Comparison of ENCODE assay signal across 8 mouse cellular contexts in genomic region chr15:89075478-89076147, GRCm38 (mm10). TPM values are rescaled to one million over a fixed set of nuclear protein-coding genes. Genes with fewer than 3 reads are reported as not detected.
DNase-seq lines count a peak whose midpoint lies in the region; ATAC-seq and TF ChIP-seq lines count a peak whose summit lies in the region.

No protein-coding gene starts in this region.

- H3K9ac ChIP-seq in forebrain, embryonic 11.5 days (ENCODE audit: low read length): peak overlapping the region; percentile 83
- peak overlapping the region; percentile 93 for H3K9ac ChIP-seq in heart, embryonic 16.5 days (ENCODE audit: low read length)
- H3K9ac ChIP-seq in liver, postnatal 0 days (replicated peaks): peak overlapping the region; percentile 90
- H3K9ac ChIP-seq in neural tube, embryonic 13.5 days: peak overlapping the region; percentile 97

- WGBS in forebrain, embryonic 11.5 days: 1% methylated on average over 32 of the region's 59 CpGs
- 1% methylated on average over 40 of the region's 59 CpGs for WGBS in heart, embryonic 16.5 days
- 2% methylated on average over 43 of the region's 59 CpGs for WGBS in liver, postnatal 0 days (ENCODE audit: insufficient replicate concordance)
- WGBS in neural tube, embryonic 13.5 days: under 1% methylated on average over 34 of the region's 59 CpGs

- peak overlapping the region; percentile 90 for H3K4me2 ChIP-seq in forebrain, embryonic 11.5 days (ENCODE audit: low read depth, low read length, severe bottlenecking)
- H3K4me2 ChIP-seq in heart, embryonic 16.5 days (ENCODE audit: low read depth, low read length): peak overlapping the region; percentile 91
- H3K4me2 ChIP-seq in liver, postnatal 0 days (ENCODE audit: low read depth, low read length): peak overlapping the region; percentile 98
- peak overlapping the region; percentile 95 for H3K4me2 ChIP-seq in neural tube, embryonic 13.5 days

- TF ChIP-seq EP300 in liver, postnatal 0 days (IDR thresholded peaks at IDR 0.05; ENCODE audit: low read depth): no peak

- ATAC-seq in forebrain, embryonic 11.5 days (replicated peaks; ENCODE audit: low FRiP score): peak; percentile 88
- ATAC-seq in heart, embryonic 16.5 days (replicated peaks; ENCODE audit: extremely low read depth, insufficient read depth, low FRiP score): peak; percentile 90
- ATAC-seq in liver, postnatal 0 days: peak; percentile 89
- ATAC-seq in neural tube, embryonic 13.5 days (ENCODE audit: low read depth): peak; percentile 92

- peaks cover 63% of the 10 kb centered on the region for H3K27me3 ChIP-seq in E14TG2a.4 (ENCODE audit: insufficient read depth, low read length)
- H3K27me3 ChIP-seq in forebrain, embryonic 11.5 days (ENCODE audit: control insufficient read depth, insufficient read depth, low read length): no peaks in the 10 kb centered on the region
- no peaks in the 10 kb centered on the region for H3K27me3 ChIP-seq in heart, embryonic 16.5 days (ENCODE audit: control insufficient read depth, insufficient read depth, low read length)
- H3K27me3 ChIP-seq in liver, postnatal 0 days (ENCODE audit: insufficient read depth, low read length): no peaks in the 10 kb centered on the region
- no peaks in the 10 kb centered on the region; the same call in 1 of the 2 replicates for H3K27me3 ChIP-seq in neural tube, embryonic 13.5 days

- H3K36me3 ChIP-seq in E14TG2a.4 (ENCODE audit: insufficient read depth, low read length): peaks cover 1% of the 10 kb centered on the region; the same call in 1 of the 2 replicates
- no peaks in the 10 kb centered on the region for H3K36me3 ChIP-seq in forebrain, embryonic 11.5 days (ENCODE audit: control insufficient read depth, insufficient read depth, low read length)
- H3K36me3 ChIP-seq in heart, embryonic 16.5 days (ENCODE audit: control insufficient read depth, insufficient read depth): no peaks in the 10 kb centered on the region; the same call in 1 of the 2 replicates
- 0 out of 2 replicates have a peak, but pooled peaks cover 4% of the 10 kb centered on the region for H3K36me3 ChIP-seq in liver, postnatal 0 days (replicated peaks; ENCODE audit: insufficient read depth, low read length)
- H3K36me3 ChIP-seq in neural tube, embryonic 13.5 days: peaks cover under 1% of the 10 kb centered on the region; the same call in 1 of the 2 replicates

- peak; percentile 61 for DNase-seq in c-Kit-positive CD71-positive TER-119-negative erythroid progenitor cells, embryonic 14.5 days (ENCODE audit: low read depth)
- peak; percentile 95 for DNase-seq in forebrain, embryonic 11.5 days (ENCODE audit: low spot score)
- peak; percentile 92 to 96 for DNase-seq in kidney, postnatal 36 days
- DNase-seq in liver, postnatal 0 days: peak; percentile 91
- DNase-seq in telencephalon, adult 2 months (ENCODE audit: low read depth, low spot score): peak; percentile 77

- peak overlapping the region; percentile 84 for H3K4me3 ChIP-seq in E14TG2a.4 (replicated peaks; ENCODE audit: low read length)
- peak overlapping the region; percentile 85 for H3K4me3 ChIP-seq in forebrain, embryonic 11.5 days (ENCODE audit: low read depth, low read length)
- H3K4me3 ChIP-seq in heart, embryonic 16.5 days (ENCODE audit: low read length): peak overlapping the region; percentile 80
- peak overlapping the region; percentile 82 for H3K4me3 ChIP-seq in liver, postnatal 0 days (ENCODE audit: low read depth, low read length)
- peak overlapping the region; percentile 85 for H3K4me3 ChIP-seq in neural tube, embryonic 13.5 days

- no peaks in the 10 kb centered on the region for H3K9me3 ChIP-seq in E14TG2a.4 (ENCODE audit: low read length)
- H3K9me3 ChIP-seq in forebrain, embryonic 11.5 days (ENCODE audit: control insufficient read depth, low read length): no peaks in the 10 kb centered on the region
- H3K9me3 ChIP-seq in heart, embryonic 16.5 days (replicated peaks; ENCODE audit: control insufficient read depth, low read length): no peaks in the 10 kb centered on the region
- no peaks in the 10 kb centered on the region for H3K9me3 ChIP-seq in liver, postnatal 0 days (ENCODE audit: low read length)
- no peaks in the 10 kb centered on the region for H3K9me3 ChIP-seq in neural tube, embryonic 13.5 days

- TF ChIP-seq CTCF in E14TG2a.4 (conservative IDR thresholded peaks at IDR 0.05; ENCODE audit: low read length): no peak
- peak; percentile 29 for TF ChIP-seq CTCF in liver, postnatal 0 days (IDR thresholded peaks at IDR 0.05; ENCODE audit: low read depth)

- peak overlapping the region; percentile 71 for H3K27ac ChIP-seq in forebrain, embryonic 11.5 days (ENCODE audit: low read depth, low read length)
- peak overlapping the region; percentile 97 for H3K27ac ChIP-seq in heart, embryonic 16.5 days (ENCODE audit: low read length)
- H3K27ac ChIP-seq in liver, postnatal 0 days (ENCODE audit: low read depth): peak overlapping the region; percentile 83
- H3K27ac ChIP-seq in neural tube, embryonic 13.5 days (replicated peaks): peak overlapping the region; percentile 93

- H3K4me1 ChIP-seq in E14TG2a.4 (replicated peaks; ENCODE audit: low read depth, low read length): peaks cover 46% of the 10 kb centered on the region
- H3K4me1 ChIP-seq in forebrain, embryonic 11.5 days (replicated peaks; ENCODE audit: control insufficient read depth, insufficient read depth, low read length): peaks cover 16% of the 10 kb centered on the region
- peaks cover 42% of the 10 kb centered on the region for H3K4me1 ChIP-seq in heart, embryonic 16.5 days (ENCODE audit: control insufficient read depth, insufficient read depth, low read length)
- peaks cover 36% of the 10 kb centered on the region for H3K4me1 ChIP-seq in liver, postnatal 0 days (ENCODE audit: insufficient read depth)
- H3K4me1 ChIP-seq in neural tube, embryonic 13.5 days (replicated peaks): peaks cover 44% of the 10 kb centered on the region

RNA-seq across cellular contexts. Expression of gene Trabd, which starts 0.7 kb away (rescaled TPM):
- 55.8 and 61.0 TPM in 2 replicates for polyA plus RNA-seq in forebrain, embryonic 11.5 days (2014; fragmentation: Nextera tagmentation; extraction: Ambion mirVana)
- polyA plus RNA-seq in heart, embryonic 16.5 days (2015; fragmentation: Nextera tagmentation; extraction: Ambion mirVana): 54.0 and 55.9 TPM in 2 replicates
- polyA plus RNA-seq in liver, postnatal 0 days (2015; fragmentation: Nextera tagmentation; extraction: Ambion mirVana): 23.3 and 23.6 TPM in 2 replicates
- 39.6 and 46.8 TPM in 2 replicates for polyA plus RNA-seq in neural tube, embryonic 13.5 days (2015; fragmentation: Nextera tagmentation; extraction: Ambion mirVana)

RNA-seq across cellular contexts. Expression of gene Selenoo, which starts 13.3 kb away (rescaled TPM):
- polyA plus RNA-seq in forebrain, embryonic 11.5 days (2014; fragmentation: Nextera tagmentation; extraction: Ambion mirVana): 22.6 and 25.1 TPM in 2 replicates
- polyA plus RNA-seq in heart, embryonic 16.5 days (2015; fragmentation: Nextera tagmentation; extraction: Ambion mirVana): 11.0 and 14.0 TPM in 2 replicates
- 14.3 and 14.7 TPM in 2 replicates for polyA plus RNA-seq in liver, postnatal 0 days (2015; fragmentation: Nextera tagmentation; extraction: Ambion mirVana)
- polyA plus RNA-seq in neural tube, embryonic 13.5 days (2015; fragmentation: Nextera tagmentation; extraction: Ambion mirVana): 21.0 and 21.9 TPM in 2 replicates

RNA-seq across cellular contexts. Expression of gene Panx2, which starts 16.1 kb away (rescaled TPM):
- 0.71 and 0.83 TPM in 2 replicates for polyA plus RNA-seq in forebrain, embryonic 11.5 days (2014; fragmentation: Nextera tagmentation; extraction: Ambion mirVana)
- polyA plus RNA-seq in heart, embryonic 16.5 days (2015; fragmentation: Nextera tagmentation; extraction: Ambion mirVana): 1.3 and 1.4 TPM in 2 replicates
- not detected in 2 replicates for polyA plus RNA-seq in liver, postnatal 0 days (2015; fragmentation: Nextera tagmentation; extraction: Ambion mirVana)
- polyA plus RNA-seq in neural tube, embryonic 13.5 days (2015; fragmentation: Nextera tagmentation; extraction: Ambion mirVana): 2.8 and 3.4 TPM in 2 replicates

RNA-seq across cellular contexts. Expression of gene Tubgcp6, which starts 47.3 kb away (rescaled TPM):
- polyA plus RNA-seq in forebrain, embryonic 11.5 days (2014; fragmentation: Nextera tagmentation; extraction: Ambion mirVana): 24.2 and 26.0 TPM in 2 replicates
- 9.1 and 9.8 TPM in 2 replicates for polyA plus RNA-seq in heart, embryonic 16.5 days (2015; fragmentation: Nextera tagmentation; extraction: Ambion mirVana)
- polyA plus RNA-seq in liver, postnatal 0 days (2015; fragmentation: Nextera tagmentation; extraction: Ambion mirVana): 3.1 and 3.3 TPM in 2 replicates
- polyA plus RNA-seq in neural tube, embryonic 13.5 days (2015; fragmentation: Nextera tagmentation; extraction: Ambion mirVana): 15.8 and 16.7 TPM in 2 replicates

RNA-seq across cellular contexts. Expression of gene Hdac10, which starts 52.9 kb away (rescaled TPM):
- 14.2 and 16.2 TPM in 2 replicates for polyA plus RNA-seq in forebrain, embryonic 11.5 days (2014; fragmentation: Nextera tagmentation; extraction: Ambion mirVana)
- 16.4 and 19.7 TPM in 2 replicates for polyA plus RNA-seq in heart, embryonic 16.5 days (2015; fragmentation: Nextera tagmentation; extraction: Ambion mirVana)
- 4.9 and 6.3 TPM in 2 replicates for polyA plus RNA-seq in liver, postnatal 0 days (2015; fragmentation: Nextera tagmentation; extraction: Ambion mirVana)
- polyA plus RNA-seq in neural tube, embryonic 13.5 days (2015; fragmentation: Nextera tagmentation; extraction: Ambion mirVana): 23.9 and 26.7 TPM in 2 replicates

Comparison
In these comparisons a context has a peak if more than half of its experiments do, and no peak if none do; other contexts are left out.
1. Peak in every context shown above with its lines: DNase-seq, ATAC-seq, H3K4me3 ChIP-seq and H3K27ac ChIP-seq.